Mouse (Mus musculus) heart, adult 11 months (tissue): ENCODE results near the gene Jag2.

ENCODE experiments used
- DNase-seq: peaks from one replicate; pipeline ENCODE4 v3.0.0; 2022

The Jag2 gene

GRCm38 (mm10) chr12:112940710-112941109 is 11.1 kb upstream of the Jag2 start:
- DNase-seq = no peak

- no peak for DNase-seq
Observed at GRCm38 (mm10) chr12:112940238-112940637, 10.7 kb upstream of the Jag2 start.

DNA sequence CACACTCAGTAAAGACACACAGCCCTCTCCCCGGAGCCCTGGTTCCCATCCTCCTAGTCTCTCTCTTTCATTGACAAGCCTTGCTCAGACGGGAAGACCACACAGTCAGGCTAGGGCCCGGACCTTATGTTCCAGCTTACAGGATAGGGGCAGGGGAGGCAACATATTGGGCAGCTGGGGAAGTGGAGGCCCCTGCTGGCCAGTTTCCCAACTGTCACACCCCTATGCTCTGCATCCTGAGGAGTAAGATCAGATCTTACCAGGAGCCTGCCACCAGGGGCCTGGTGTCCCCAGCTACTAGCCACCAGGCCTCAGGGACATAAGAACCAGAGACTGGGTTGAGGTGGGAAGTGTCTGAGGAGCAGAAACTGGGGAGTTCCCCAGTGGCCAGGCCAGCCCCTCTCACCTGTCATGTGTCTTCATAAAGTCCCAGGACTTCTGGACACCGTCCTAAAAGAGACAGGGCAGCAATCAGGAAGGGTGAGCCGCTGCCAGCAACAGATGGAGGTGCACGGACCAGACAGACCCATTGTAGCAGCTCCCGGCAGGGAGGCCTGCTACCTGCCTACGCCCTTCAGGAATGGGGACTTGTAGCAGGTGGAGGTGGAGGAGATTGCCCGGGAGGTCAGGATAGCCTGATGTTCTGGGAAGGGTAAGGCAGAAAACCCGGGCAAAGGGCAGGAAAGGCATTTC is 9.4 kb upstream of the Jag2 start:
- no peak for DNase-seq

- DNase-seq = no peak
Observed at GRCm38 (mm10) chr12:112938366-112938765, 8.8 kb upstream of the Jag2 start.

GRCm38 (mm10) chr12:112937906-112938305 is 8.3 kb upstream of the Jag2 start:
- DNase-seq = no peak

GRCm38 (mm10) chr12:112932647-112933046 is 3.1 kb upstream of the Jag2 start:
- no peak for DNase-seq

- DNase-seq = peak; percentile 94
Observed at GRCm38 (mm10) chr12:112928401-112929241, 955 bp downstream of the Jag2 start.

- no peak for DNase-seq
Observed at GRCm38 (mm10) chr12:112927265-112927664, 2.3 kb downstream of the Jag2 start.

GRCm38 (mm10) chr12:112925950-112926349 is 3.6 kb downstream of the Jag2 start:
- DNase-seq = no peak

GRCm38 (mm10) chr12:112922541-112922940 is 7.0 kb downstream of the Jag2 start:
- DNase-seq = no peak

GRCm38 (mm10) chr12:112921518-112921917 is 8.1 kb downstream of the Jag2 start:
- no peak for DNase-seq

- peak; percentile 98 for DNase-seq
Observed at GRCm38 (mm10) chr12:112917906-112918305, 11.7 kb downstream of the Jag2 start.

- DNase-seq = peak; percentile 98
Observed at GRCm38 (mm10) chr12:112917486-112917885, 12.1 kb downstream of the Jag2 start.

DNA sequence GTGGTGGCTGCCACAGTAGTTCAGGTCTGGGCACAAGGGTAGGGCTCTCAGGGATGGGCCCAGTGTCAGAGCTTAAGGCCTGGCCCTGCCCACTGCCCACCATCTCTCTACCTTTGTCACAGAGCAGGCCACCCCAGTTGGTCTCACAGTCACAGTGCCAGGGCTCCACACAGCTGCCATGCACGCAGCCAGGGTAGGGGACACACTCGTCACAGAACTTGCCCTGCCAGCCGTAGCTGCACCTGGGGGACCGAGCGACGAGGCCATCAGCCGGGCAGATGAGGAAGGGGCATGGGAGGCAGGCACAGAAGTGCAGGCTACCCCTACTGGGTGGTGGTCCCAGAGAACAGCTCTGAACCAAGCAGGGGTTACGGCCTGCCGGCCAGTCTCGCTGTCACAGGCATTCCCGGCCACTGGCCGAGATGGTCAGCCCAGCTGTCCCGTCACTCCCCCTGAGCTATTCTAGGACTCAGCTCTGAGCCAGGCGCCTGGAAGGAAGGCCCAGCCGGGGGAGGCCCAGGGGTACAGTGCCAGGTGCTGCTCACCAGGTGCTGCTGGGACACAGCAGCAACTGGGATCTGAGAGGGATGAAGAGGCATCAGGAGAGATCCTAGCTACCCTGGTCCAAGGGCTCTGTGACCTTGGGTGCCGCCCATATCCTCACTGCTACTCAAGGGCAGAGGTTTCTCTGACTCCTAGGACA is 12.7 kb downstream of the Jag2 start:
- DNase-seq = peak; percentile 98

- DNase-seq = no peak
Observed at GRCm38 (mm10) chr12:112915587-112915986, 14.0 kb downstream of the Jag2 start.

GRCm38 (mm10) chr12:112914527-112914926 is 15.0 kb downstream of the Jag2 start:
- peak; percentile 98 for DNase-seq

DNA sequence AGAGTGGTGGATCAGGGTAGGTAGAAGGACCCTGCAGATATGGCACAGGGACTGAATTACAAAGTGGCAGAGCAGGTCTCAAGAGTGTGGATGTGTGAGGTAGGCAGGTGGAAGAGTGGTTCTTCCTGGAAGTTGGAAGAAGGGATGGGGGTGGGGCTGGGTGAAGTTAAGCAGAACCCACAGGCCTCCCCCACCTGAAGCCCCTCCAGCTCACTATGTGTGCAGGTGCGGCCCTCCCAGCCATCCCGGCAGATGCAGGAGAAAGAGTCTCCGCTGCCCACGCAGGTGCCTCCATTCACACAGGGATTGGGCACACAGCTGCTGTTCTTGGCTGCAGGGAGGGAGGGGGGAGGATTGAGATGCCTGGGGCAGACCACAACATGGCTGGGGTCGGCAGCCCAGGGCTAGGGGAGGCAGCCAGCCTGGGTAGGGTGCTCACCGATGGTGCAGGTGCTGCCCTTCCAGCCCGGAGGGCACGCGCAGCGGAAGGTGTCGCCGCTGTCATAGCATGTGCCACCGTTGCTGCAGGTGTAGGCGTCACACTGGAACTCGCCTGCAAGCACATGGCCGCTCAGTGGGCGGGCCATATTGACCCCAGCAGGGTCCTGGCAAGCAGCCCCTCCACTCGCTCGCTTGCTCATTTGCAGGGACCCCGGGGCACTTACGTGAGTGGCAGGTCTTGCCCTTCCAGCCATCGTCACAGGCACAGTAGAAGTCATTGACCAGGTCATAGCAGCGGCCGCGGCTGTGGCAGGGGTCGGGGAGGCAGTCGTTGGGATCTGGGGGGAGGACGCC is 16.4 kb downstream of the Jag2 start:
- DNase-seq = peak; percentile 91

DNA sequence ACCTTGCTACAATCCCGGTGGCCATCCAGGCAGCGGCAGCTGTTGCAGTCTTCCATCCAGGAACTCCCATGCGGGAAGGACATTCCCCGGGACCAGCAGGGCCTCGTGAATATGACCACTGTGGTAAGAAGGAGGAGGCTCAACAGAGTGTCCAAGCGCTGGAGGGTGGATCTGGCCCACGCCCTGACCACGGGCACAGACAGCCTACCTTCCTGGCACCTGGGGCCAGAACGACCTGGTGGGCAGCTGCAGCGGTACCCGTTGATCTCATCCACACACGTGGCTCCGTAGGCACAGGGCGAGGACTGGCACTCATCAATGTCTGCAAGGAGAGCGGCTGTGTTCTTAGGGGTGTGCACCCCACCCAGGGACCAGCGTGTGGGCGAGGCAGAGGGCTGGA is 17.9 kb downstream of the Jag2 start:
- peak; percentile 91 for DNase-seq

DNA sequence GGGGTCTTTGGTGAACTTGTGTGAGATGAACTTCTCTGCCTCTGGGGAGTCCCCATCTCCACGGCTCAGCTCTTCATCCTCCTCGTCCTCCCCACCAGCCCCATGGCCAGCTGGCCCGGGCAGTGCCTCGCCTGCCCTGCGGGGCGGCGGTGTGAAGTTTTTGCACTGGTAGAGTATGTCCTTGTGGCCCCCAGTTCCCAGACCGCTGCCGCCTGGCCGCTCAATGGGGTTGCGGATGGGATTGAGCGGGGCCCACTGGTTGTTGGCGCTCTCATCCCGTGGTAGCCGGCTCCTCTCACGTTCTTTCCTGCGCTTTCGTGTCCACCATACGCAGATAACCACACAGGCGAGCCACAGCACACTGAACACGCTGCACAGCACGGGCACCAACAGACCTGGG is 20.6 kb downstream of the Jag2 start:
- peak; percentile 90 for DNase-seq

- peak; percentile 90 for DNase-seq
Observed at GRCm38 (mm10) chr12:112905001-112905400, 24.6 kb downstream of the Jag2 start.

- DNase-seq = peak; percentile 91
Observed at GRCm38 (mm10) chr12:112903941-112904340, 25.6 kb downstream of the Jag2 start.

DNA sequence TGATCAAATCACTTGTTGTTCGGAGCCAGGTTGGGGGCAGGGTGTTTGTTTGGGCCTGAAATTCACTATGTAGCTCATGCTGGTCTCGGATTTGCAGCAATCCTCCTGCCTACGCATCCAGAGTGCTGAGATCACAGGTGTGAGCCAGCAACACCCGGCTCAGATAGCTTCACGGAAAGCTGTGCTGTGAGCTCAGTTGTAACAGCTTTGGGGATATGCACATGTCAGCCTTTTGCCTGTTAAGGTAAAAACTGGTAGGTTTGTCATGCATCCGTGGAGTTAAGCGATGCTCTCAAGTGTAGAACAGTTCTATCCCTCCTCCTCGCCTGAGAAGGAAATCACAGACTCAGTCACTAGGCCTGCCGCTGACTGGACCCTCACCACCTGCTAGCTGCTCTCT is 28.9 kb downstream of the Jag2 start:
- DNase-seq = peak; percentile 76

DNA sequence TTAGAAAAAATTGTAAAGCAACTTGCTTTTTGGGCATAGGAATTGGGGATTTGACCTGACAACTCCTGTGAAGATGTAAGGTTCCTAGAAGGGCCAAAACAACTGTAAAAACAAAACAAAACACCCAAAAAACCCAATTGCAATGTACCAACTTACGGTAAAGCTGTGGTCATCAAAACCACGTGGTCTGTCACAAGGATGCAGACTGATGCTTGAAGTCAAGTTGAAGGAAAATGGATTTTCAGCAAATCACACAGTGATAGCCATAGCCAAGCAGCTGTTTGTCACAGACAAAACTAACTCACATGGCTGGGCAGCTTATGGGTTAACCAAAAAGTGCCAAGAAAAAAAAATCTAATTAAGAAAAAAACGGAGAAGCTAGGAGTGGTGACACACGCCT is 30.6 kb downstream of the Jag2 start:
- peak; percentile 28 for DNase-seq
